23 mouse cellular contexts compared by ENCODE assay signal in genomic region chr12:39528121-39528520, GRCm38 (mm10).
"Had no signal": no experiment of that assay in that cellular context is flagged by ENCODE, and none has a peak within 500 bp of the region (broad histone marks: within the 10 kb centered on the region; RNA-seq: fewer than 3 reads in every experiment).

No protein-coding gene starts in this region.

- H3K4me1 ChIP-seq: limb, embryonic 10.5 days; limb, embryonic 13.5 days; liver, embryonic 12.5 days; liver, embryonic 15.5 days; lung, embryonic 15.5 days; megakaryocyte, embryonic 14.5 days; neural tube, embryonic 12.5 days; neural tube, embryonic 15.5 days had no signal

- H3K27me3 ChIP-seq: limb, embryonic 13.5 days; liver, embryonic 12.5 days; liver, embryonic 15.5 days; lung, embryonic 15.5 days; megakaryocyte, embryonic 14.5 days; neural tube, embryonic 12.5 days; neural tube, embryonic 15.5 days had no signal

- H3K9ac ChIP-seq: limb, embryonic 13.5 days; liver, embryonic 12.5 days; liver, embryonic 15.5 days; lung, embryonic 15.5 days; neural tube, embryonic 12.5 days; neural tube, embryonic 15.5 days had no signal

- DNase-seq: kidney, adult 2 months; kidney, postnatal 25 days; layer of hippocampus, adult 9-11 months; liver; lung, adult 18-20 months; lung, postnatal 10 days; lung, postnatal 36 days; right cerebral cortex, adult 18-20 months; right cerebral cortex, postnatal 14 days; right cerebral cortex, postnatal 4 days; thymus, postnatal 25 days had no signal

- H3K9me3 ChIP-seq: limb, embryonic 10.5 days; limb, embryonic 13.5 days; liver, embryonic 12.5 days; liver, embryonic 15.5 days; lung, embryonic 15.5 days; megakaryocyte, embryonic 14.5 days; neural tube, embryonic 12.5 days; neural tube, embryonic 15.5 days had no signal

- H3K36me3 ChIP-seq: limb, embryonic 10.5 days; limb, embryonic 13.5 days; liver, embryonic 12.5 days; liver, embryonic 15.5 days; lung, embryonic 15.5 days; neural tube, embryonic 12.5 days; neural tube, embryonic 15.5 days had no signal

- H3K4me2 ChIP-seq: limb, embryonic 13.5 days; liver, embryonic 12.5 days; liver, embryonic 15.5 days; lung, embryonic 15.5 days; neural tube, embryonic 12.5 days; neural tube, embryonic 15.5 days had no signal

- ATAC-seq: intestine, postnatal 0 days; liver, embryonic 12.5 days had no signal

- H3K4me3 ChIP-seq: layer of hippocampus, adult 2 months; limb, embryonic 10.5 days; limb, embryonic 13.5 days; liver, embryonic 12.5 days; liver, embryonic 15.5 days; lung, embryonic 15.5 days; megakaryocyte, embryonic 14.5 days; neural tube, embryonic 12.5 days; neural tube, embryonic 15.5 days had no signal

- H3K27ac ChIP-seq: kidney, postnatal 0 days; layer of hippocampus, adult 2 months; limb, embryonic 10.5 days; limb, embryonic 13.5 days; liver, embryonic 12.5 days; liver, embryonic 15.5 days; lung, embryonic 15.5 days; neural tube, embryonic 12.5 days; neural tube, embryonic 15.5 days; stomach, postnatal 0 days had no signal
